Mouse (Mus musculus): ENCODE measurements around the gene Pmp22.

Gene Pmp22

DNA sequence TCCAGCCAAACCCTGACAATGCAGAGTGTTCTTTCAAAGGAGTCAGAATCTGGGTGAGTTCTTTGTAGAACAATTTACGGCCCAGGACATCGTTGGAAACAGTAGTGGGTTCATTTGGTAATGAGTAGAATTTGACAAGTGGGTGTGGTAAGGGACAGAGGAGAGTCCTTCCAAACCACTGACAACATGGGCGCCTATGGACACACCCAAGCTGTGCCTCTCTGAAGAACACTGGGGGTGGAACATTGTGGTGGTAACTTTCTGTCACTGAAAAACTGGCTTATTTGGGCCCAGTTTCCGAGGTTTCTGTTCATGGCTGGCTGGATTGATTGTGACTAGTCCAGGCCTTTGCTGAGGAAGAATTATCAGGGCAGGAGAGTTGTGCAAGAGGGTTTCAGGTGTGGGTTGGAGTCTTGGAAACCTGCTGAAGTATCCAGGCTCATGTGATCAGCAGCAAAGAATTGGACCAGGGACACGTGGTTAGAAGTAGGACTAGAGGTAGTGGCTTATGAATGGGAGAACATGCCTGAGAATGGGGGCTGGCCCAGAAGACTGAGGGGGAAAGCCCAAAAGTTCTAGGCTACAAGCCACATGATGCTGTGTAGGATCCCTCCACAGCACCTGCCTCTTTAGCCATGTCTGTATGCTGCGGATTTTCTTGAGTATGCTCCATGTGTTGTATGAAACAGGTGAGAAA, 35.4 kb downstream of the Pmp22 start:
- no peak for DNase-seq

DNA sequence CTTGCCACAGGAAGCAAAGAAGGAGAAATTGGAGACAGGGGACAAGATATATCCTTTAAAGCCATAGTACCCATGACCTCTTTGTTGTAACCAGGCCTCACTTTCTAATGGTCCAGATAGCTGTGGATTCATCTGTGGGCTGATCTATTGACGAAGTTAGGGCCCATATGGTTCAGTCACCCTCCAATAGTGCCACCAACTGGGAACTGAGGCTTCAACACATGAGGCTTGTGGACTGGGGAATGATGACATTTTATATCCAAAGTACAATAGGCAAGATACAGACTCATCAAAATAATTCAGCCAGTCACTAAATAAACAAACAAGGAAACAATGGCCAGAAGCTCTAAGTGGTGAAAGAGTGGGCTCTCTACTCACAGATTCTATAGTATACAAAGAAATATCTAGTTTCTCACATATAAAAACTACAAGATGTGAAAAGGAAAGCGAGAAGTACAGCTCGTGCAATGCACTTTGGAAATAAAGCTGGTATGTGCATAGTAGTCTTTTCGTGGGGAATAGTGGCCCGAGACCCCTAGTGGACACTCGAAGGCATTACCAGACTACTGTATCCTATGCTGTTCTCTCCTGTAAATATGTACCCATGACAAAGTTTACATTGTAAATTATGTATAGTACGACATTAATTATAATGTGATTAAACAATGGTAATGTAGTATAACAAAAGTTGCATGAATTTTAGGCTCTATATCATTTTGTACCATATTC, 36.1 kb downstream of the Pmp22 start:
- DNase-seq, result peak in 1 of 2 experiments; percentile 42

DNA sequence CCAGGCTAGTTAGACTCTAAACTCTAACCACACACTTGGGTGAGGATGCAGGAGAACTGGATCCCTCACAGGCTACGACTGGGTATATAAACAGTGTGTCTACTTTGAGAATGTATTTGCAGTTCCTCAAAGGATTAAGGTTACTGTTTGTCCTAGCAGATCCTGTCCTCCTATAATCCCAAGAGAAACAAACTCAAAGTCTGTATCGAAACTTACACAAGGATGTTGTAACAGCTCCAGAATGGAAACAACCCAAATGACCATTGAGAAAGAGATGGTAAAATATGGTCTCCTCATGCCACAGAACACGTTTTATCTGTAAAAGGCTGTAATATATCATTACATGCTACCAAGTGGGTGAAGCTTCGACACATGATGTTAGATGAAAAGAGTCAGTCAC, 39.0 kb downstream of the Pmp22 start:
- no peak for DNase-seq

DNA sequence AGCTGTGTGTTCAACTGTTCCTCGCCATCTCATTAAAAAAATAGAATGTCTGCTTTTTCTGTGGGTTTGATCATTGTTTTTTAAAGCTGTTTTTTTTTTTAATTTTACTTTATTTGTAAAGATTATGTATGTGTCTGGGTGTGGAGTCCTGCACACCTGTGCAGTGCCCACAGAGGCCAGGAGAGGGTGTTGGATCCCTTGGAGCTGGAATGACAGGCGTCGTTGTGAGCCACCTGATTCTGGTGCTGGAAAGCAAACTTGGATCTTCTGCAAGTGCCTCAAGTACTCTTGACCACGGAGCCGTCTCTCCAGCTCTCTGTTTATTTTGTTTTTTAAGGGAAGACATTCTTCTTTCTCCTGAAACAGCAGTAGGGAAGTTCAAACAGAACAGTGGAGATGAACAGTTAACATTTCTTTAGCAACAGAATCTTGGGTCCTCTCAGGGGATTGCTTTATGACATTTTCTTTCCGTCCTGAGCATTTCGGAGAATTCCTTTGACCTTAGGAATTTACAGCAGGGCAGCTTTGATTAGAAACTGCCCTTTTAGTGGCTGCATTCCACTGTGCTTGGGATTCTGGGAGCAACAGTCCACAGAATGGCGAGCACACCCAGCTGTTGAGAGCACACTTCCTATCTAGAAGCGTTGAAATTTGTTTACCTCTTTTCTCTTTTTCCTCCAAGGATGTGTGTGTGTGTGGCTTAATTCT, 39.9 kb downstream of the Pmp22 start:
- peak; percentile 38 to 54 for DNase-seq

DNA sequence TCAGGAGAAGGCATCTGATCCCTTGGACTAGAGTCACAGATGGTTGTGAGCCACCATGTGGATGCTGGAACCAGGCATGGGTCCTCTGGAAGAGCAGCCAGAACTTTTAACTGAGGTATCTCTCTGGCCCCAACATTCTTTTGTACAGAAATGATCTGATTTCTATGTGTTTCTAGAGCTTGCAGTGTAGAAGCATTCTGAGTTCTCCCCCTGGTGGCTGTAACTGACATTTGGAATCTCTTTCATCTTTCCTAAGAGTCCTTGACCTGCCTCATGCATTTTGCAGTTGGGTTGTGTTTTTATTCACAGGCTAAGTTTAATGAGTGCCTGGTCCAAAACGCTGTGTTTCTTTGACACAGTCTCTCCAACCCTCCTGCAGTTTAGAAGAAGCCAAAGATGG, 43.2 kb downstream of the Pmp22 start:
- DNase-seq, result peak in 1 of 2 experiments; percentile 31

DNA sequence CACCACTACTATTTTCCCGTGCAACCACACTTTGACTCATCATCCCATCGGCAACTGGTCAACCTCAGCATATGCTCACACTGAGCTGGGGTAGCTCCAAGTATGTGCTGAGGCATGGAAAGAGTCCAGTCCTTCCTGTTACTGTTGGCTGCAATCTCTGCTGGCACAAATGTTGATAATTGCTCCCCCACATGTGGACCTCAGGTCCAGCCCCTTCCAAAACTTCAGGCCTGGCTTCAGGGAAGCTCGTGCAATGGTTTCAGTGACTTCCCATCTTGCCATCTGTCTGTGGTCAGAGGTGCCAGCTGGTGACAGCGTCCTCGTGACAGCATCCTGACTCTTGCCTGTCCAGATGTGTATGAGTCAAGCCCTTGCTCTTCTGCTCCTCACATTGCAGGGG, 44.8 kb downstream of the Pmp22 start:
- no peak for DNase-seq

DNA sequence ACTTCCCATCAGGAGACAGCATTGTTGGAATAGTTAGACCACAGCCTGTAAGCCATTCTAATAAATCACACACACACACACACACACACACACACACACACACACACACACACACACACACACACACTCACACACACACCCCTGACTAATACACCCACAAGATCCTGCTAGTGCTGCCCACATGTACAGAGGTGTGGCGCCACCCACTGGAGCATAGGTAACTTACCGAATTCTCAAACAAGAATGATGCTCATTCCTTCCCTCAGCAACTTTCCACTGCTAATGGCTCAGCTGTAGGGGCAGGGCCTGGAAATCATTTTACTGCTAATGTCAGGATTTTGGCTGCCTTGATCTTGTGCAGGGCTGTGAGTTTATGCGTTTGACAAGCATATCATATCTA, 46.5 kb downstream of the Pmp22 start:
- DNase-seq, result peak; percentile 40 to 54

DNA sequence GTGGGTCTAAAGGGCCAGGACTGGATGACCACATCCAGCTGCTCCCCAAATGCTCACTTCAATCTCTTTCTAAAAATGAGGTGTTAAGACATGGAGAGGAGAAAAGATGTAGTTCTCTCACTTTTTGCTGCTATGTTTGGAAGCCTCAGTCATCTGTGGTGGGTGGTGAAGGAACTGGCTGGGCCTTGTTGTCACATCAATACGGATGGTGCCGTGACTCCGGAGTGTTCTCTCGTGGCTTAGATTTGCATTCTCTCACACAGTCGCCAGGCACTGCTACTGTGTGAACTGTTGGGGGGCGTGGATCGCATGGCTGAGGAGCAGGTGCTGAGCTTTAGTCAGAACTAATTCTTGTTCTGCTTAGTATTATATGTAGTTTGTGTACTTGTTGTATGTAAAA, 47.6 kb downstream of the Pmp22 start:
- no peak for DNase-seq

DNA sequence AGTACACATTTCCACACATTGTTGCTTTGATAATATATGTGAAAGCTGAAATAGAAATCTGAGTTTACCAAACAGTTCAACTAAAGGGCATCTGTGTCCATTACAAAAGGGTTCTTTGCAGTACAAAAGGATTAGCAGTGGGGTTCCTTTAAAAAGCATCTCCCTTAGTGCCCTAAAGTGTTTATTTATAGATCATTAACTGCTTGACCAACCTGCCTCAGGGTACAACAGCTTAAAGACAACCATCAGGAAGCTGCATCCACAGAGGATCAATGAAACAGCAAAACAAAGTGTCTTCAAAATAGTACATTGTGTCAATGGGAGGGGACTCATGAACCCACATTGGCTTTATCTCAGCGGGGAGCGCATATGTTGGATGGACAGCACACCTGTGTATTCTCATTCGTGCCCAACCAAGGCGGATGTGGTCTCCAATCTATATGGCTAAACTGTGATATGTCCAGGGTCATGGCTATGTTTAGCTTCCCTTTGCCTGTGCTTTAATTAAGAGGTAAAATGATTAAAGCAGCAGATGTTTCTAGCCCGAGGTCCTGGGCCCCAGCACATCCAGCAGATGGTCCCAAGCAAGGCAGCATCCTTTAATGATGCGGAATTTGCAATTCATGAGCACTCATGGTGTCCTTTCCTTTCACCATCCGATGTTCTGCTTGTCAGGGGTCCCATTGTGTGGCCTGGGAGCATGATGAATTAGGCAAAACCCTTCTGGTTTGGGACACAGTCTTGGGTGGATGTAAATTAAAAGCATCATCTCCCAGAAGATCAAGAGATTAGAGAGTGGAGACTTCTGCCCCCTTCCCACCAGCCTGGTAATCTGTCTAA, 51.7 kb downstream of the Pmp22 start:
- DNase-seq, result no peak

DNA sequence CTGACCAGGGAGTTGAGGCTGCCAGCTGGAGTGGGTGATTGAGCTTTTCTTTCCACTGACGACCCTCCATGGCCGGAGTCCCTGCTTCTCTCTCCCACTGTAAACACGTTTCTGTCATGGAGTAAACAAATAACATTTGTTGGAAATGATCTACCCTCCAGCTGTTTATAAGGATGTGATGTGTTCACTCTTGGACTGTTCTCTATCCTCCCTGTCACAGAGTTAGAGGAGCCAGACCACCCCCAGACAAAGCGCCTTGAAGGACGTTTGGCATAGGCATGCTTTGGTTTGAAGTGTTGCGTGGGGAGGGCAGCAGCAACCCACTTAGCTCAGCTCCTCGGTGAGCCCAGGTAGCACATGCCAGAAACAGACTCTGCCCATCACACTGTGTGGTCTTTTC, 60.0 kb downstream of the Pmp22 start:
- no peak for DNase-seq

DNA sequence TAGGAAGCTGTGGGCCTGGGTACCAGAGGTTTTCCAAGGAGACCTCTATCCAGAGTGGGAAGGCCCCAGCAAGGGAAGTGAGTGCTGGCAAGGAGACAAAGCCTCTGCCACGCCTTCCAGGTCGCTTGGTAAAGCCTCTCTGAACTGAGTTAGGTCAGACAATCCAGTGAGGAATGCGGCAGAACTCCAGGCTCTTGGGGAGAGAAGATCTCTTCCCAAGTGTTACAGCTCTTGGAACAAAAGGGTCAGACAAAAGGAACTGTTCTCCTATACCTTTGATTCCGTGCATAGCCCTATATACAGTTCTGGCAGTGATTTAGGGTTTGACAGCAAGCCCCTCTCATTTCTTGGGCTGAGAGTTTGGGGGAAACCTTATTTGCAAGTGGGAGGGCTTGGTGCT, 69.3 kb downstream of the Pmp22 start:
- DNase-seq, result no peak

DNA sequence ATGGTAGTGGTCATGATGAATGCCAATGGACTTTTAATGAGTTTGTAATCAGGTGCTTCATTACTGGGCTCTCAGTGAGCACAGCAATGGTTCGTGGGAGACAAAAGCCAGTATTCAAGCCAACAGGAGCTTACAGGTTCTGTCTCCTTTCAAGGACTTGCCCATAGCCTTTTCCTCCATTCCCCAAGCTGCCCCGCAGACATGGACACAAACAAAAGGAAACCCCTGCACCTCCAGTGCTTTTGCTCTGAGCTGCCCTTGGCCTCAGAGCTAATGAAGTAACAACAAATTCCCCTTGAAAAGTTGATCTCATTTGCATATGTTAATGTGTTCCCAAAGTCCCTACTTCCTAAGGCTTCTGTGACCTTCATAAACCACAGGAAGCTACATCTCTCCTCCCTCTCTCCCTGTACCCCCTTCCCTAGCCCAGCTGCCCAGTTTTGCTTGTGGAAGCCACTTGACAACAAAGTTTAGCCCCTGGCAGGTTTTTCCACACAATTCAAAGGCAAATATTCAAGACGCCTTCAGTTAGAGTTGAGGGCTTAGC, 73.3 kb downstream of the Pmp22 start:
- no peak for DNase-seq
